Mouse (Mus musculus) liver, adult (tissue): ENCODE measurements around the gene Ergic2.

ENCODE experiments used
- GATA4 ChIP-seq: IDR thresholded peaks from 2 replicates; pipeline ENCODE4 v1.6.1; 2014; ENCODE audit warnings: mild to moderate bottlenecking, low read length; ENCODE audit not compliant: insufficient replicate concordance

The Ergic2 gene

DNA sequence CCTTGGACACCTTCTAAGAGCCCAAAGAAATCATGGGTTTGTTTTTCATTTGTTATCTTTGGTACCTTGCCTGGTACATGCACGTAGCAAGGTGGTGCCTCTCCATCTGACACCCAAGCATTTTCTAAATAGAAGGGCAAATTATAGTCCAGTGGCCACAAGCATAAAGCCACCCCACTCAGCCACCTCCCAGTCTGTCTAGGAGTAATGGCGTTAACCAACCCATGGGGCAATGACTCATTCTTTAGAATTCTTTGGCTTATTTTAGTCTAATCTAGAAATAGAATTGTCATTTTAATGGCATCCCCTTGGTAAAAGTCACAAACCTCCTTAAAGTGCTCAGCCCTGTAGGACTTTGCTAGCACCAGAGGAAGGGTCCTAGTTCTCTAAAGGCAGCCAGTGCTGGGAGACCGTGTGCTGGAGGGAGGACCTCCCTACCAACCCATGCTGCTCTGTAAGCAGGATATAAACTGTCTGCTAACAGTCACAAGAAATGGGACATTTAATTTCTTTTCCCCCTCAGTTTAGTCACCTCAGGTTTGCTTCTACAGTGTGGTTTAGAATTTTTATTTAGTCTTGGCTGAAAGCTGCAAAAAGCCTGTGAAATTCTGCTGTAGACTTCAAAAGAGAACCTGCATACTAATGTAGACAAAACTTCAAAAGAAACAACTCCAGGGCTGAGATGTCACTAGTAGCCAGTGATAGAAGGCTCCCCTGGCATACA lies 22.1 kb upstream of the Ergic2 start:
- no peak for TF ChIP-seq GATA4

DNA sequence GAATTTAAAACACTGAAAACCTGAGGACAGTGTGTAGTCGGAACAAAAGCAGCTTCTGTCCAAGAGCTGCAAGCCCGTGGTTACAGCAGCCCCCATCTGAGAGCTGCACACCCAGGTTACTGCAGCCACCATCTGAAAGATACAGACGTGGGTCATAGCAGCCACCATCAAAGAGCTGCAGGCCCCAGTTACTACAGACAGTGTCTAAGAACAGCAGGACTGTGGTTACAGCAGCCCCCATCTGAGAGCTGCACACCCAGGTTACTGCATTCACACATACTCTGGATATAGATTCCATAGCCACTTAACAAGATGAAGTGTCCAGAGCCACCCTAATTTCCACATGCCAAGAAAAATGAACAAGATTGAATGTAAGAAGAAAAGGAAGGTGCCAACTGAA lies 15.4 kb upstream of the Ergic2 start:
- TF ChIP-seq GATA4: no peak

DNA sequence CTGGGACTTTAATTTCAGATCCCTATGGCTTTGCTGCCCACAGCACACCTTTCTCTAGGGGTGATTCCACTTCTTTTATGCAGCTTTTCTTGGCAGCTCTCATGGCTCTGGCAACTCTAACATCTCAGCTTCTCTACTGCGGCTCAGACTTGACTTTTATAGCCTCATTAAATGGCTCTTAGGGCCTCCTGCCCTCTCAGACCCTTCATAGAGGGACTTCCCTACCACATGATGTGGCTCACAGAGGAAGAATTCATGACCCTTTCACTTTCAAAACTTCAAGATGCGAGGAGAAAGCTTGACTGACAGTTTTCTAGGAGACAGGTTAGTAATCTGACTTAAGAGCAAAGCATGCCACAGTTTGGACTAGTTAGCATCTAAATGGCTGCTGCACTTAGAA lies 10.5 kb upstream of the Ergic2 start:
- no peak for TF ChIP-seq GATA4

DNA sequence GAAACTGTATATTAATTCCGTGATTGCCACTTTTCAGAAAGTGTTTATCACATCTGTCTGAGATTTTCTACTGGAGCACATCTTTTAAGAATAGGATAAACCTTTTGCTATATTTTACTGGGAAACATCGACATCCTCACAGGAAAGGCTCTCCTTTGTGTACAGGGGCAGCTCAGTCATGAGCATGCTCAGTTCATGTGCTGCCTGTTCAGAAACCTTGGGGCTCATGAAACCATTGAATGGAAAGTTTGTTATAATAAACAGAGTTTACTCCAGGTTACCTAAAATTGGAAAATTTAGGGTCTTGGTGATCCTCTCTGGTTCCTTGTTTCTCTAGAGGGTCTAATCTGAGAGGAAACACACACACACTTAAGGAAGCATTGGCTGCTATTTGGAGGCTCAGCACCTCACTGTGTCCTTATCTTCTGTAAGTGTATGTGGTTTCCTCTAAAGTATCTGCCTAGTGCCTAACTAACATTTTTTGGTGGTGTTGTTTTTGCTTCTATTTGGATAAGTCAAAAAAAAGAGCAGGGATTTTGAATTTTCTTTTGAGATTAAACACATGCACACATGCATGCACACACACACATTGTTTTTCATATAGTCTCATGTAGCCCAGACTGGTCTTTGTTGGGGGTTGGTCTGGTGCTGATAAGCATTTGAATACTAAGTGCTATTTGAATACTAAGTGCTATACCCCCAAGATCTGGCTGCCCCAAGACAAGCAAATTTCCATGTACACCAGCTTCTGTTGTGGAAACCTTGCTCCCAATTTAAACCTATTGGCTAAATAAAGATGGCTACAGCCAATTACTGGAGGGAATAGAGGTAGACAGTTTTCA lies 6.3 kb upstream of the Ergic2 start:
- no peak for TF ChIP-seq GATA4

DNA sequence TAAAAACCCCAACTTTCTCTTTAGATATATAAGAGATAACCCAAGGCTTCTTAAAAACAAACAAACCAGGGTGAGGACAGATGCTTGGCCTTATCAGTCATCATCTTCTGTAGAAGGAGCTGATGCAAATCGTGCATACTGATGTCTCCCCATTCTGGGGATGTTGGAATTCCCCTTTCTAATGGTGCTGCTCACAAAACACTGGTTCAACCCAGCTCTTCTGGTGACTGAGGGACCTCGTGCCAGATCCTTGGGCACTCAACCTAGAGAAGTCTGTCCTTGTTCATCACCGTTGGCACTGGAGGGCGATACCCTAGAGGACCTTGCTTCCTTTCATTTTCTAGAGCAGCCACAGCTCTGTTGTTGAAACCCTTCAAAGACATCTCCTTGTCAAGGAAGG lies 4.6 kb upstream of the Ergic2 start:
- TF ChIP-seq GATA4: no peak

DNA sequence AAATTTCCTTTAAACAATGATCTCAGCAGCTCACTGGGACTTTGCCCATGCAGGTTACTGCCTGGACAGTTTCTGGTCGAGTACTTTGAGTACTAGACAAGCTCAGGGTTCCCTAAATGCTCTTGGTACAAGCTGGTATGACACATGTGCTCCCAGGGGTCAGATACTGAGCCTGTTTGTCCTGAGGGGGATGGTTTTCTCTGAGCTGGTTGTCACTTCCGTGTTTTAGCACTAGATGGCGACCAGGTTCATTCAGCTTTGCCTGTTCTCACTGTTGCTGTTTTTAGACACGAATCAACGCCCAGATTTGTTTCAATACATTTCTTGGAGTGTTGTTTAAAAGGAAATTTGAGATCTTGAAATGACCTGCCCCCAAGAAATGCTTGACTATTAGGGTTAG lies 2.6 kb upstream of the Ergic2 start:
- TF ChIP-seq GATA4: no peak

DNA sequence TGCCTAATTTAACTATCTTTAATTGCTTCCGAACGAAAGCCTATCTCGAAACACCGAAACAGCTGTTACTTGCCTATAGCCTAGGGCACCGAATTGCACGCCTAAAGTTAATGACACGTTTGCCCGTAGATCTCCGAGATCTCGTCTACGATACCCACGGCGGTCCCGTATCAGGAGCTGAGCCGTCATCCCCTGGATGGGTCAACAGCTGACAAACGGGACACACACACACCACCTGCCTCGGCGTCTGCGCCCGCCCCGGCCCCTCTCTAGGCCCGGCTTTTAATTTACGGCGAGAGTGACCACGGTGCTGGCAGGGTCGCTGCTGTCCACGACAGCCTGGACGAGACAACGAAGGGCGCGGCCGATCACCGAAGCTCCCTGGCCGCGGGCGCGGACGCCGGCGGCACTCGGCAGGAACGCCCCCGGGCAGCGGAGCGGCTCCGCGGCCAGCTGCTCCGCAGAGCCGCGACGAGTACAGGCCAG lies 740 bp downstream of the Ergic2 start:
- no peak for TF ChIP-seq GATA4

DNA sequence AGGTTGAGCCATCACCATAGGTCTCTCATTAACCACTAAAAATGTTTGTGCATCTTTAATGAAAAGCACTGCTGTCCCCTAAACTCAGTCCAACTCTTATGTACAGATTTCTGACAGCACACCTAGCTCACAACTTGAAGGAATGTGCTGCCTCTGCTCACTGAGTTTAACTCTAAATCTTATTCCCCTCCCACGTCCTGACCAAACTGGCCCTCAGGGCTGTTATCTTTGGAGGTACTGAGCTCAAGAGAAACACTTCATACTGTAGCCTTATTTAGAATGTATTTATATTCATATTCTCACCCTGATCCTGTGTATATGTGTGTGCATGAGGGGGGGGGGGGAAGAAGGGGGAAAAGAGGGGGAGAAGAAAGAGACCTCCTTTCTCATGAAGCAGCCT lies 4.7 kb downstream of the Ergic2 start:
- no peak for TF ChIP-seq GATA4

DNA sequence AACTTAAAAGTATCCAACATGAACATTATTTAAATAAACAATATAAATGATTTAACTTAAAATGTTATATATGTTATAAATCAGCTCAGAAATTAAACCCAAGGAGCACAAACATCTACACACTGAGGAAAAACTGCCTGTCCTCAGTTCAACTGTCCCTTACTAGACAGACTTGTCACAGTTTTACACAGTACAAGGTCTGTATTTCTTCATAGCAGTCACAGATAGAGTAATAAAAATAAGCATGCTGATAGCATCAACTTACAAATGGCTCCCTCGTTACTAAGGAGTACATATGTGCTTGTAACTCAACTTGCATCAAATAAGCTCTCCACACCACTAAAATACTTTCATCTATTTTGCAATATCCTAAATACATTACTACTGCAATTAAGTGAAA lies 7.0 kb downstream of the Ergic2 start:
- no peak for TF ChIP-seq GATA4

DNA sequence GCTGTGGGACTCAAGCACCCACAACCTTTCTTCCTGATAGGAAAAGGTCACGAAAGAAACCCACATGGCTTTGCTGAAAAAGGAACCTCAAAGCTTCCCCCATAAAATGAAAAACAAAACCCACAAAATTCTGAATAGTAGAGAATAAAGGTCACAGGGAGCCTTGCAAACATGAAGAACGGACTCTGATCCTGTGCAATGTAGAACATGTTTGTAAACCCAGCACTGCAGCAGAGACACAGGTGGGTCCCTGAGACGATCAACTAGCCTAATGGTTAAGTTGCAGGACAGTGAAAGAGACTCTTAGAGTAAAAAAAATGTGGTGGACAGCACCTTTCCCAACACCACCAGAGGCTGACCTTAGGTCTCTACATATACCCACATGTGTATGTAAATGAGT lies 12.4 kb downstream of the Ergic2 start:
- no peak for TF ChIP-seq GATA4

DNA sequence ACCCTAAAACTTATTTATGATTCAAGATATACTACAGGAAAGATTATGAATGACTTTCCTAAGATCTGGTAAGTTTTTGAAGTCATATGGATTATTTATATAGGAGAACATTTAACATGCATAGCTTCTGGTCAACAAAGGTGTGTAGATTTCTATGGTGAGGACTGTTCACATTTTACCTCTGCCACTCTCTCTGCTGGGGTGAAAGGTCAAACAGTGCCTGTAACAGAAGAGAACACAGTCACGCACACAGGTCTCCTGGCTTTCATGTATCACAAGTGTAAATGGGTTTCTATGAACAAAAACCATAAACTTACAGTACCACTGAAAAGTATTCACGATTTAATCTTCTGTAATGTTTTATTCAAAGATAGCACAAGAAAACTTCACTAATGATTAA lies 13.0 kb downstream of the Ergic2 start:
- no peak for TF ChIP-seq GATA4

DNA sequence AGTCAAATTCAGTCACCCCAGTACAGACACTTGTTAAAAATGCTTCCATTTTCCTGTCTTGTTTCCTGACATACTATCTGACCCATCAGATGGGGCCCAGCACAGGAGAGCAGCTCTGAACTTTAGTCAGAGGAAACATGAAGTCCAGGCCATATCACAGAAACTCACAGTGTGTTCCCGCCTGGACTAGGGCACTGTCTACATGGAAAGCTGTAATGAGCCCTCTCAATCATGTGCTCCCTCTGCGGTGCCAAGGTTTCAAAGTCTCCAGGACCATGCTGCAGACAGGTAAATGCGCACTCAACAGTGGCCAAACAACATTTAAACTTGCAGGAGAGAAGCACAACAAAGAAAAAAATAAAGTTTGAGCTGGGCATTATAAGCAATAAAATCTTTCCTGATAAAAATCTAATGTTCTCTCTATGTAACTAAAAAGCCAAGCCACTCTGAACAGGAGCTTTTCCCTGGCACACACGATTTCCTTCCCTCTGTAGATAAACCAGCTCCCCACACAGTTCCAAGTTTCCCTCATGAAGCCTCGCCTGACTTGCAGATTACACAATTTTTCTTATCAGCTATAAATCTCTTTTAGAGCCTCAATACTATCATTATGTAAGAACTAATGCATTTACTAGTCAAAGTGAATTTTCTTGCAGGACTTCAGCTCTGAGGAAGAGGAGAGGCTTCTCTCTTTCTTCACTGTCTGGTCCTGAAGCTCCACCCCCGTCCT lies 18.0 kb downstream of the Ergic2 start:
- peak; percentile 88 for TF ChIP-seq GATA4

DNA sequence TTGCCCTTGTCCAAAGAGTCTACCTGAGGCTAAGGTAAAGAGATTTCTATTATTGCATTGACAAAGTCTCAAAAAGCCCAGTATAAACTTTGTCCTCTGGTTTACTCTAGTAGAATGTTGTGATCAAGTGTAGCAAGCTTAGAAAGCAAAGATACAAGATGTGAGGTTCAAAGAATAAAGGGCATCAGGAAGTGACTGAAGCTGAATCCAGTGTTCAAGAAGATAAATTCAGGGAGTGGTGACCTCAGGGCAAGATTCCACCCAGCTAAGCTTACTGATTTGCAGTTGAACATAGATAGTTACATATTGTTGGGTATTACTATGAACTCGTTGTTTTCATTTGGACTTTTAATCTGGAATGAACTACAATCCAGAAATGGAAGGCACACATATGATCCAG lies 26.5 kb downstream of the Ergic2 start:
- no peak for TF ChIP-seq GATA4

DNA sequence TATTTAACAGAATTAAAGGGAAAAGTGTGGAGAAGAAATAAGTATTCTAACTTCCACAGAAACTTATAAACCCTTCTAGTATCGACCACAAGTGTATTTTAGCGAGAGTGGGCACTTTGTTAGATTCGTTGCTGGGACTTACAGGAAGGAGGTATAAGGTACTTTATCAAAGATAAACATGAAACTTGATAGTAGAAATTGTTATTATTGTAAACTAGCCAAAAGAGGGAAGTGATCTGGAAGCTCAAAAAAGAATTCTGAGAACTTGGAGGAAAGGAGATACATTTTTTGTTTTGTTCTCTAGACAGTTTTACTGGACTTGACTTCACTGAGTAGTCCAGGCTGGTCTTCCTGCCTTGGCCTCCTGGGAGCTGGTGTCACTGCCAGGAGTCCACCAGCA lies 39.3 kb downstream of the Ergic2 start:
- no peak for TF ChIP-seq GATA4

DNA sequence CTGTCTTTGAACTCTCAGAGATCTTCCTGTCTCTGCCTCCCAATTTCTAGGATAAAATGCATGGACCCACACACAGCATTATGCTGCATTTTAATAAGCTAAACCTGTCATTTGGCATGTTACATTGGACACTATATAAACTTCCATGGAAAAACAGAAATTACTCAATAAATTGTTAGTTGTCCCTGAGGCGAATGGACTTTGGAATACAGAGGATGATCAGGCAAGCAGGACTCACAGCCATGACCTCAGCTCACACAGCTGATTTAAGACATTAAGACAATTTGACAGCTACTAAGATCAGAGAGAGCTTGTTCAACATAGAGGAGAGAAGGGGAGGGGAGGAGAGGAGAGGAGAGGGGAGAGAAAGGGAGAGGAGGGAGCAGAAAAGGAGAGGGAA lies 69.8 kb downstream of the Ergic2 start:
- no peak for TF ChIP-seq GATA4

DNA sequence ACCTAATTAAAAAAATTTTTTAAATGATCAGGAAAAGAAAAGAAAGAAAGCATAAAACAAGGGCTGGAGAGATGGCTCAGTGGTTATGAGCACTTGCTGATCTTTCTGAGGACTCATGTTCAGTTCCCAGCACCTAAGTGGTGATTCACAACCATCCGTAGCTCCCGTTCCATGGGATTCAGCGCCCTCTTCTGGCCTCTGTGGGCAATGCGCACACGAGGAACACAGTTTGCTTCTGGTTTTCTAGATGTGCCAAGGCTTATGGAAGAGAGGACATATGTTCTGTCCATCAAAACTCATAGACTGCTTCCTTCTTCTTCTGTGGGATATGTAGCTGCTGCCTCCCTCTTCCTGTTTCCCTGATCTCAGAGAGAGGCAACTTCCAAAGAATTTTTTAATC lies 70.3 kb downstream of the Ergic2 start:
- no peak for TF ChIP-seq GATA4
